Mouse (Mus musculus) testis, adult 2 months (tissue): Measurements from ENCODE around the gene Trank1. TPM values are rescaled to one million over a fixed set of nuclear protein-coding genes. Genes with fewer than 3 reads are reported as not detected.

ENCODE experiments used
- H3K27ac ChIP-seq: fragments of 200-500 bp; 2 replicates; pipeline ENCODE4 v1.5.1; 2012; ENCODE audit warnings: low read depth, low read length; ENCODE audit not compliant: control insufficient read depth, insufficient read depth
- H3K27me3 ChIP-seq: fragments of 200-500 bp; 2 replicates; pipeline ENCODE4 v1.6.1; 2012; ENCODE audit warnings: mild to moderate bottlenecking, low read length, moderate library complexity; ENCODE audit not compliant: control insufficient read depth, insufficient read depth
- H3K36me3 ChIP-seq: fragments of 200-500 bp; 2 replicates; pipeline ENCODE4 v1.6.1; 2012; ENCODE audit warnings: mild to moderate bottlenecking, low read length; ENCODE audit not compliant: control insufficient read depth, insufficient read depth
- H3K4me1 ChIP-seq: fragments of 200-500 bp; 2 replicates; pipeline ENCODE4 v1.6.1; 2012; ENCODE audit warnings: low read length; ENCODE audit not compliant: control insufficient read depth, insufficient read depth
- H3K4me3 ChIP-seq: fragments of 200-500 bp; 2 replicates; pipeline ENCODE4 v1.5.1; 2012; ENCODE audit warnings: low read depth, mild to moderate bottlenecking, low read length, moderate library complexity, mixed read lengths; ENCODE audit not compliant: control insufficient read depth
- CTCF ChIP-seq: fragments of 200-500 bp; IDR thresholded peaks from 2 replicates; pipeline ENCODE4 v1.5.1; 2012; ENCODE audit warnings: low read depth, mild to moderate bottlenecking, inconsistent platforms, low read length, moderate library complexity; ENCODE audit not compliant: control insufficient read depth, insufficient read depth, insufficient replicate concordance
- POLR2A ChIP-seq: fragments of 200-500 bp; IDR thresholded peaks from 2 replicates; pipeline ENCODE4 v1.6.1; 2012; ENCODE audit warnings: low read depth, mild to moderate bottlenecking, inconsistent platforms, low read length, moderate library complexity; ENCODE audit not compliant: control insufficient read depth
- polyA plus RNA-seq: library from polyadenylated mRNA; depleted of rRNA; stranded (reverse); fragments of >200 nt; gene quantifications from 2 replicates; pipeline ENCODE4 v1.2.3, GENCODE M21; 2012

Gene Trank1
- polyA plus RNA-seq, 1 experiment = 25.0 TPM

DNA sequence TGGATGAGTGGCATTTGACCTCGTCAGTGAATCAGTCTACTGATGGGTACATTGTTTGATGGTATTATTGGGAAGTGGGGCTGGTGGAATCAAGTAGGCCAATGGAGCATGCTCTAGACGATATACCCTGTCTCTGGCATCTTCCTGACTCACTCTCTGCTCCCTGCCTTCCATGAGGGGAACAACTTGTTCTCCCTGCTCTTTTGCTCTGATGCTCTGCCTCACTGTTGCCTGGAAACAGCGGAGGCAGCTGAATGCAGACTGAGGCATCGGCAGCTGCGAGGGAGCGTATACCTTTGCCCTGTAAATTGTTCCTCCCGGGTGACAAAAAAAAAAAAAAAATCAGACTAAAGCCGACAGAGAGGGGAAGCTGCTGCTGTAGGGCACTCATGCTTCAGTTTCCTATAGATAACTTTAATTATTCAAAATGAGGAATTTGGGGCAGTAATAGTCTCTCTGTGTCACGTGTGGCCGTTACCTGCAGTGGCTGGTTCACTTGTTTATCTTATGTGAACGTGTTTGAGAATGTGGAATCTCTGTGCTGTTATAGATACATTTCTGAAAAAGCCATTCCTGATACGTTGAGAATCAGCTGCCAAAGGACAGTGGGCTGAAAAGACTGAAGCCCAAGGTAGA lies 9.2 kb upstream of the Trank1 start:
- Histone ChIP-seq H3K4me1 (peaks cover 3% of the 10 kb centered on the region), H3K27ac (no peak overlapping the region), H3K36me3 (no peaks in the 10 kb centered on the region), H3K27me3 (no peaks in the 10 kb centered on the region), H3K4me3 (no peak overlapping the region)
- no peak for TF ChIP-seq CTCF
- TF ChIP-seq POLR2A = no peak

DNA sequence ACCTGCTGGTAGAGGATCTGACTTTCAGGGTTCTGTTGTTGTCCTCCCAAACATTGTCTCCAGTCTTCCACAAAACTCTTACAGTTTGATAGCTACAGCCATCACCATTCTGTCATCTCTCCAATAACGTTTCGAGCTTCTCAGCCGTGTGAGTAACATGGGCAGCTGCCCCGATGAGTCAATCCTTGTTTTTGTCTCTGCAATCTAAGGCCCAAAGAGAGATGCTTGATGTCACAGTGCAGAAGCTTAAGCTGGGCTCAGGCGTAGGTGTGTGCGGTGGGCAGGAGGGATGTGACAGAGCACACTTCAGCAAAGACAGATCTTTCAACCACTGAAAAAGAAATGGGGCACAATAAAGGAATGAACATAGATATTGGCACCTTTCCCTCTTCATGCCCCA lies 7.5 kb upstream of the Trank1 start:
- Histone ChIP-seq H3K4me1 (no peaks in the 10 kb centered on the region), H3K4me3 (no peak overlapping the region), H3K36me3 (no peaks in the 10 kb centered on the region), H3K27me3 (no peaks in the 10 kb centered on the region), H3K27ac (no peak overlapping the region)
- no peak for TF ChIP-seq CTCF

DNA sequence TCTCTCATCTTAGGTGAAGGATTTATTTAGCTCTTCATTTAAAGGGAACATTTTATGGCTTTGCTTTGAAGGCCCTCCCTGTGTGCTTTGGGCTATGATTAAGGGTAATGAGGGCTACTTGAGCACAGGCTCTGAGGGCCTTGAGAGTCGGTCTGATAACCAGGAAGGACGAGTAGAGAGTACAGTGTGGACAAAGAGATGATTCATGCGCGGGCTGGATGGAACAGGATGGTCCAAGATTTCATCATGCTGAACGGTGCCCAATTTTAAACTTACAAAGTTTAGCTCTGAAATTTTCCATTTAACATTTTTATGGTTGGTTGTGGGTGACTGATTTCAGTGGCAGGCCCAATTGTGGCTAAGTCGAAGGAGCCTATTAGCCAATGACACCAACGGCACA lies 5.4 kb upstream of the Trank1 start:
- no peaks in the 10 kb centered on the region for H3K36me3 ChIP-seq
- H3K4me3 ChIP-seq = no peak overlapping the region
- TF ChIP-seq CTCF = no peak
- TF ChIP-seq POLR2A = no peak
- H3K4me1 ChIP-seq = peaks cover 2% of the 10 kb centered on the region; the same call in 1 of the 2 replicates
- H3K27me3 ChIP-seq = no peaks in the 10 kb centered on the region
- peak overlapping the region; percentile 68 for H3K27ac ChIP-seq

DNA sequence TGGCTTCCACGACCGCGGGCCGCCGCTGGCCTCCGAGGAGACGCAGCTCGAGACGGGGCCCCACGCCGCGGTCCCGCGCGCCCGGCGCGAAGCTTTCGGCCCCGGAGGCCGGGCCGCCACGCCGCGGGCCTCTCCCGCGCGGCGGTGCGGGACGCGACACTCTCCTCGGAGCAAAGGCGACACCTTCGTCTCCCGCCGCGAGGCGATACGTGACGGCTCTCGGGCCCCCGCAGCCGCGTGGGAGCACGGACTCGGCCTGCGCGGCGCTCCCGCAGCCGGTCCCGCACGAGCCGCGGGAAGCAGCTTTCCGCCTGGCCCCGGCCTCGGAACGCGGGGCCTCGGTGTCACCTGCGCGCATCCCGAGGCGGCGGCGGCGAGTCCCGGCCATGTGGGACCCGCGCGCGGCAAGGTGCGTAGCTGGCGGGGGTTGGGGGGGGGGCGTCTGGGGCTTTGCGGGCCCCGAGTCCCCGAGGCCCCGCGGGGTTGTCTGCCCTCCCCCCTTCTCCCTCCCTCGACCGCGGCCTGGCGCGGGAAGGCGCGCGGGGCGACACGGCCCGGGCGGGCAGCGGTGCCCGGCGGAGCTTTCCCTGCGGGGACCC lies 403 bp downstream of the Trank1 start:
- TF ChIP-seq CTCF = no peak
- TF ChIP-seq POLR2A = no peak
- Histone ChIP-seq H3K27ac (peak overlapping the region; percentile 33), H3K4me1 (peaks cover 5% of the 10 kb centered on the region), H3K4me3 (peak overlapping the region; percentile 80), H3K36me3 (no peaks in the 10 kb centered on the region), H3K27me3 (no peaks in the 10 kb centered on the region)

DNA sequence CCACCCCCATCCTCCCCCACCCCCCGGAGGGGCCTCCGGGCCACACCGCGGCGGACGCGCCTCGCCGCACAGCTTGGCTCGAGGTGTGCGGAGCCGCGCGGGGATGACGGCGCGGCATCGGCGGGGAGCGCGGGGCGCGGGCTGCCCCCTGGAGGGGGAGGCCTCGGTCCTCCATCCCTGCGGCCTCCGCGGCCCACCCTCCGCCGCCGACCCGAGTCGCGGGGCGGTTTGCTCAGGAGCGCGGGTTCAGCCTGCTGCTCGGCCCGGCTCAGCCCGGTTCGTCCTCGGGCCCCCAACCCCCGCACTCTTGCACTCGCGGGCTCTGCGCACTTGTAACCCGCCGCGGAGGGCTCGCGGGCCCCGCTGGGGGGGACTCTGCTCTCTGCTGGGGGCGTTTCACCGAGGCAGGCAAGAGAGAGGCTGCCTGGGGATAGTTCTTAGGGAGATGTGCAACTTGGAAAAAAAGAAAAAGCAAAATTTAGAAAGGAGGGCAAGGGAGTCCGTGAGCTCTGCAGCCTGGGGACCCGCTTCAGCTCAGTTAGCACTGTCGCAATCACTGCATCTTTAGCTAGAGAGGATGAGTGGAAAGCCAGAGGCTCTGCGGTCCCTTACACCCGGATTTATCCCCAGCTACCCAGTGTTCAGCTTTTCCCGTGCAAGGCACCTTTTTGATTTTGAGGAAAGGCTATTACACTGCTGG lies 1.1 kb downstream of the Trank1 start:
- TF ChIP-seq CTCF (no peak), POLR2A (no peak)
- Histone ChIP-seq H3K36me3 (no peaks in the 10 kb centered on the region), H3K4me3 (peak overlapping the region; percentile 77), H3K27ac (peak overlapping the region; percentile 21), H3K27me3 (no peaks in the 10 kb centered on the region), H3K4me1 (peaks cover 5% of the 10 kb centered on the region)

DNA sequence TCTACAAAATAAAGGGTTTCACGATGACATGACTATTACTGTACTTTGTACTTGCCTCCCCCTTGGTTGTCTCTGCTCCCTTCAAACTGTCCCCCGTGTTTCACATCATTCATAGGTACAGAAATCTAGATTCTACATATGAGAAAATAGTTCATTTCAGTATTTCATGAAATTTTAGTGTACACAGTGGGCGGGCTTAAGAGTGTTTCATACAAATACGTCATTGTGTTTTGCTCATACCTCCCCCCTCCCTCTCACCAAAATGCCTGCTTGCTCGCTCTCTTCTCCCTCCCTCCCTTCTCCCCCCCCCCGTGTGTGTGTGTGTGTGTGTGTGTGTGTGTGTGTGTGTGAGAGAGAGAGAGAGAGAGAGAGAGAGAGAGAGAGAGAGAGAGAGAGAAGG lies 1.8 kb downstream of the Trank1 start:
- TF ChIP-seq CTCF (no peak), POLR2A (no peak)
- no peak overlapping the region for H3K4me3 ChIP-seq
- H3K27ac ChIP-seq = no peak overlapping the region
- no peaks in the 10 kb centered on the region for H3K27me3 ChIP-seq
- no peaks in the 10 kb centered on the region for H3K36me3 ChIP-seq
- peaks cover 5% of the 10 kb centered on the region for H3K4me1 ChIP-seq

DNA sequence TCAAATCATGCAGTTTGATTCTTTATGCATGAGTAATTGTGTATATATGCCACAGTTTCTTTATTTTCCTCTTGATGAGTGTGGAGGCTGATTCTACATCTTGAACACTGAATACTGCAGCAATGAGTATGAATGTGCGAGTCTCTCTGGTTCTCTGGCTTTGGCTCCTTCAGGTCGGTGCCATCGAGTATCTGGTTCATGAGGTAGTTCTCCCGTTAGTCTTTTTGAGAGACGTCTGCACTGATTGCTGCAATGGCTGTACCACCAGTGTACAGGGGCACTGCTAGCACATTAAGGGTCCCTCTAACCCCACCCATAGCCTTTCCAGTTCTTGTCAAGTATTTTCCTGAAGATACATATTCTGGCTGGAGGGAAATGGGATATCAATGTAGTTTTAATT lies 2.3 kb downstream of the Trank1 start:
- Histone ChIP-seq H3K4me3 (no peak overlapping the region), H3K27me3 (no peaks in the 10 kb centered on the region)
- no peak for TF ChIP-seq CTCF
- no peak for TF ChIP-seq POLR2A

More for the DNA sequence above, 2.3 kb downstream of the Trank1 start:
- Histone ChIP-seq H3K27ac (no peak overlapping the region), H3K36me3 (no peaks in the 10 kb centered on the region), H3K4me1 (peaks cover 5% of the 10 kb centered on the region)
